Mouse (Mus musculus) embryonic facial prominence, embryonic 15.5 days (tissue): Measurements from ENCODE around the gene Col16a1. TPM values are rescaled to one million over a fixed set of nuclear protein-coding genes. Genes with fewer than 3 reads are reported as not detected.

Source experiments
- ATAC-seq: fragments of 200-750 bp; cut with Nextera tagmentation; 2 replicates; pipeline ENCODE4 v1.8.0; 2017; ENCODE audit warnings: low read depth, moderate TSS enrichment; ENCODE audit not compliant: insufficient number of reproducible peaks, low FRiP score, low TSS enrichment
- H3K27ac ChIP-seq: fragments of 300-500 bp; sonication (generic); replicated peaks from 2 replicates; pipeline ENCODE4 v1.5.1; 2015; ENCODE audit warnings: mild to moderate bottlenecking, inconsistent platforms
- H3K27me3 ChIP-seq: fragments of 300-500 bp; sonication (generic); 2 replicates; pipeline ENCODE4 v1.6.1; 2015; ENCODE audit warnings: inconsistent platforms
- H3K36me3 ChIP-seq: fragments of 300-500 bp; sonication (generic); 2 replicates; pipeline ENCODE4 v1.6.1; 2015; ENCODE audit warnings: mild to moderate bottlenecking, inconsistent platforms
- H3K4me1 ChIP-seq: fragments of 300-500 bp; sonication (generic); 2 replicates; pipeline ENCODE4 v1.6.1; 2015; ENCODE audit warnings: inconsistent platforms
- H3K4me2 ChIP-seq: fragments of 300-500 bp; sonication (generic); replicated peaks from 2 replicates; pipeline ENCODE4 v1.6.1; 2015; ENCODE audit warnings: mild to moderate bottlenecking, inconsistent platforms
- H3K4me3 ChIP-seq: fragments of 300-500 bp; sonication (generic); replicated peaks from 2 replicates; pipeline ENCODE4 v1.5.1; 2015; ENCODE audit warnings: mild to moderate bottlenecking, inconsistent platforms
- H3K9ac ChIP-seq: fragments of 300-500 bp; sonication (generic); 2 replicates; pipeline ENCODE4 v1.6.1; 2015; ENCODE audit warnings: inconsistent platforms
- H3K9me3 ChIP-seq: fragments of 300-500 bp; sonication (generic); replicated peaks from 2 replicates; pipeline ENCODE4 v1.6.1; 2016; ENCODE audit warnings: inconsistent platforms
- whole genome bisulfite sequencing: fragments of 180-500 bp; shearing (Covaris S2); methylation state at CpG from one replicate; pipeline ENCODE4 v1.1.7; 2015; 5-methylcytosine and 5-hydroxymethylcytosine counted together
- polyA plus RNA-seq: library from polyadenylated mRNA; unstranded; fragments of >200 nt; fragmentation: Nextera tagmentation; extraction: Ambion mirVana; gene quantifications from 2 replicates; pipeline ENCODE4 v1.2.1, GENCODE M21; 2015

Col16a1 gene
- polyA plus RNA-seq, 1 experiment from 2014 or later: 190 TPM

- H3K4me2 ChIP-seq: no peak overlapping the region
- 68% methylated on average over 18 of the region's 18 CpGs for WGBS
- no peak overlapping the region for H3K27ac ChIP-seq
- H3K9ac ChIP-seq: no peak overlapping the region
- H3K27me3 ChIP-seq: no peaks in the 10 kb centered on the region
- no peaks in the 10 kb centered on the region for H3K9me3 ChIP-seq
- peaks cover 7% of the 10 kb centered on the region; the same call in 1 of the 2 replicates for H3K4me1 ChIP-seq
- H3K4me3 ChIP-seq: no peak overlapping the region
- peaks cover 6% of the 10 kb centered on the region; the same call in 1 of the 2 replicates for H3K36me3 ChIP-seq
- no peak for ATAC-seq
Observed at GRCm38 (mm10) chr4:130017036-130017674, 30.5 kb upstream of the Col16a1 start.

DNA sequence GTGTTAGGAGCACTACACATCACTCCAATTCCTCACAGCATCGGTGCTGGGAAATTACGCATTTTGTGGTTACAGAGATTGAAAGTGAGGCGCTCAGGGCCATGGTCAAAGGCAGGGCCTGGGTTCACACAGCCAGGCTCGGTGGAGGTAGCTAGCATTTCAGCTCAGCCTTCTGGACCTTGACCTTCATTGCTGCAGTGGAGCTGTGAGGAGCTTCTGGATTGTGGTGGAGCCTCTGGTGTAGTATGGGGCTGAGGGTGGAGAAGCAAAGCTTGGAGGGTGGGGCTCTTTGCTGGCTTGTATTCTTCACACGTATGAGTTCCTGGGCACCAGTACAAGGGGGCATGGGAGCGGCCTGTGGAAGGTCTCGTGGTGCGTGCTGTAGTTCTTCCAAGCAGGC lies 24.7 kb upstream of the Col16a1 start:
- no peaks in the 10 kb centered on the region for H3K36me3 ChIP-seq
- no peak overlapping the region for H3K4me3 ChIP-seq
- no peaks in the 10 kb centered on the region for H3K27me3 ChIP-seq
- no peak overlapping the region for H3K9ac ChIP-seq
- ATAC-seq: no peak
- no peak overlapping the region for H3K27ac ChIP-seq
- 81% methylated on average over 8 of the region's 8 CpGs for WGBS
- no peaks in the 10 kb centered on the region for H3K9me3 ChIP-seq
- H3K4me2 ChIP-seq: no peak overlapping the region
- no peaks in the 10 kb centered on the region for H3K4me1 ChIP-seq

- WGBS: 56% methylated on average over 10 of the region's 10 CpGs
Observed at GRCm38 (mm10) chr4:130023511-130024231, 24.0 kb upstream of the Col16a1 start.

GRCm38 (mm10) chr4:130025544-130025943 lies 22.1 kb upstream of the Col16a1 start:
- Histone ChIP-seq H3K9ac (no peak overlapping the region), H3K27me3 (no peaks in the 10 kb centered on the region), H3K36me3 (no peaks in the 10 kb centered on the region), H3K9me3 (no peaks in the 10 kb centered on the region), H3K4me3 (no peak overlapping the region), H3K4me2 (no peak overlapping the region), H3K4me1 (no peaks in the 10 kb centered on the region), H3K27ac (no peak overlapping the region)
- no peak for ATAC-seq
- 43% methylated on average over 8 of the region's 8 CpGs for WGBS

More at GRCm38 (mm10) chr4:130023511-130024231, 24.0 kb upstream of the Col16a1 start:
- Histone ChIP-seq H3K27me3 (no peaks in the 10 kb centered on the region), H3K4me3 (no peak overlapping the region), H3K4me1 (no peaks in the 10 kb centered on the region), H3K4me2 (no peak overlapping the region), H3K36me3 (no peaks in the 10 kb centered on the region), H3K9ac (no peak overlapping the region), H3K27ac (no peak overlapping the region), H3K9me3 (no peaks in the 10 kb centered on the region)
- ATAC-seq: no peak

- Histone ChIP-seq H3K36me3 (no peaks in the 10 kb centered on the region), H3K4me1 (peaks cover 8% of the 10 kb centered on the region), H3K27ac (no peak overlapping the region), H3K27me3 (0 out of 2 replicates have a peak, but pooled peaks cover 11% of the 10 kb centered on the region), H3K4me3 (no peak overlapping the region), H3K9ac (no peak overlapping the region), H3K4me2 (no peak overlapping the region), H3K9me3 (no peaks in the 10 kb centered on the region)
- no peak for ATAC-seq
- 79% methylated on average over 2 of the region's 2 CpGs for WGBS
Observed at GRCm38 (mm10) chr4:130031146-130031545, 16.5 kb upstream of the Col16a1 start.

GRCm38 (mm10) chr4:130033496-130033895 lies 14.1 kb upstream of the Col16a1 start:
- Histone ChIP-seq H3K9ac (no peak overlapping the region), H3K36me3 (no peaks in the 10 kb centered on the region), H3K27me3 (0 out of 2 replicates have a peak, but pooled peaks cover 11% of the 10 kb centered on the region), H3K27ac (no peak overlapping the region), H3K9me3 (no peaks in the 10 kb centered on the region), H3K4me3 (no peak overlapping the region), H3K4me1 (peaks cover 23% of the 10 kb centered on the region), H3K4me2 (no peak overlapping the region)
- ATAC-seq: no peak
- 39% methylated on average over 7 of the region's 7 CpGs for WGBS

DNA sequence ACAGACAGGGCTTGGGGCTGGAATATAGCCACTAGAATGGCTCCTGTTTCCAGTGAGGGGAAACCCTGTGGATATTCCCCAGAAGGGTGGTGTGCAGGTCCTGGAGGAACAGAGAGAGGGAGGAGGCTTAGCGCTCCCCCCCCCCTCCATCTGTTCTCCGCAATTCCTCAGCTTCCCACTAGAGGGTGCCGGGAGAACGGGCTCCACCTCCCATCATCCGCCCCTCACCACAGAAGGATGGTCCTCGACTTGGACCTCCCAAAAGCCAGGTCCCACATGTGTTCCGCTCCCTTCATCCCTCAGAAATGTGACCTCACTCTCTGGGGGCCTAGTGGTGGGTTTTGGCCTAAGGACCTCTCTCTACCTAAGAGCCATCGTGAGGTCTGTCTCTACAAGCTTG lies 11.5 kb upstream of the Col16a1 start:
- peak overlapping the region; percentile 82 for H3K27ac ChIP-seq

GRCm38 (mm10) chr4:130036573-130037401 lies 10.9 kb upstream of the Col16a1 start:
- WGBS: 7% methylated on average over 23 of the region's 23 CpGs
- H3K4me3 ChIP-seq: 0 out of 2 replicates have a peak overlapping the region, but pooled peaks have one; percentile 7
- no peak overlapping the region for H3K9ac ChIP-seq
- peak overlapping the region; percentile 41 for H3K4me2 ChIP-seq
- H3K4me1 ChIP-seq: peaks cover 31% of the 10 kb centered on the region
- H3K27me3 ChIP-seq: 0 out of 2 replicates have a peak, but pooled peaks cover 11% of the 10 kb centered on the region
- H3K9me3 ChIP-seq: no peaks in the 10 kb centered on the region
- H3K27ac ChIP-seq: peak overlapping the region; percentile 82
- ATAC-seq: peak; percentile 76
- H3K36me3 ChIP-seq: no peaks in the 10 kb centered on the region

More for the DNA sequence above, 11.5 kb upstream of the Col16a1 start:
- H3K9me3 ChIP-seq: no peaks in the 10 kb centered on the region
- H3K4me3 ChIP-seq: no peak overlapping the region
- H3K27me3 ChIP-seq: 0 out of 2 replicates have a peak, but pooled peaks cover 11% of the 10 kb centered on the region
- no peaks in the 10 kb centered on the region for H3K36me3 ChIP-seq
- WGBS: 2% methylated on average over 7 of the region's 8 CpGs
- peak overlapping the region; percentile 41 for H3K4me2 ChIP-seq
- peaks cover 27% of the 10 kb centered on the region for H3K4me1 ChIP-seq
- peak; percentile 30; the same call in 1 of the 2 replicates for ATAC-seq
- no peak overlapping the region for H3K9ac ChIP-seq

DNA sequence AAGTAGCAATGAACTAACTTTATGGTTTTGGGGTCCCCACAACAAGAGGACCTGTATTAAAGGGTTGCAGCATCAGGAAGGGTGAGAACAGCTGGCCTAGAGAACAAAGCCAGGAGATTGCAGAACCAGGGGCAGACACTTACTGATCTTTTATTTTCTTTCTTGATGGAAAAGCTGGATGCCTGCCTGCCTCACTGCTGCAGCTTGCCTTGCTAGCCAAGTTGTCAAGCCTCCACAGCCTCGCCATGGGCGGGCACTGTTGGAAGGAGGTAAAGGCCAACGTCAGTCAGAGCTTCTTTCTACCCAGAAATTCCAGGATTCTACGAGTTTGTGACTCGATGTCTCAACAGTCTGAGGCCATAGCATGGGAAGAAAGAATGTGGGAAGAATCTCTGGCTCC lies 8.3 kb upstream of the Col16a1 start:
- H3K9ac ChIP-seq: no peak overlapping the region
- ATAC-seq: no peak
- no peak overlapping the region for H3K4me3 ChIP-seq
- H3K4me2 ChIP-seq: no peak overlapping the region
- no peaks in the 10 kb centered on the region for H3K9me3 ChIP-seq
- 51% methylated on average over 5 of the region's 5 CpGs for WGBS
- H3K4me1 ChIP-seq: peaks cover 50% of the 10 kb centered on the region
- 0 out of 2 replicates have a peak, but pooled peaks cover 6% of the 10 kb centered on the region for H3K27me3 ChIP-seq
- no peak overlapping the region for H3K27ac ChIP-seq
- H3K36me3 ChIP-seq: no peaks in the 10 kb centered on the region

DNA sequence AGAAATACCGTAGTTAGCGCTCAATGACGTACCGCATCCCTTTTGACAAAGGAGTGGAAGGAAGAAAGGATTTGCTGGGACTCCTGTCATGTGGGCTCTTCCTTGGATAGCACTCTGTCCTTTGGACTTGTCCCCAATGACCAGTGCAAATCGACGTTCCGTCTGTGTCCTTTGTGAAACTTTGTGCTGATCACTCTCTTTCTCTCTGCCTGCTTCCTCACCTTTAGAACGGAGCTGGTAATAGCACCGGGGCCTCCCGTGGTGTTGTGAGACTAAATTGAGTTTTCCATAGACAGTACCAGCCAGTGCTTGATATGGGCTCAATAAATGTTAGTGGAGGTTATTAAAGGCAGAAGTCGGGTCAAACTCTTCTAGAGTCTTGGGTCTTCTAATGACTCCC lies 6.6 kb upstream of the Col16a1 start:
- Histone ChIP-seq H3K4me3 (no peak overlapping the region), H3K36me3 (no peaks in the 10 kb centered on the region), H3K9me3 (no peaks in the 10 kb centered on the region), H3K4me2 (no peak overlapping the region), H3K4me1 (peaks cover 64% of the 10 kb centered on the region), H3K27ac (no peak overlapping the region), H3K27me3 (no peaks in the 10 kb centered on the region), H3K9ac (no peak overlapping the region)
- WGBS: 79% methylated on average over 11 of the region's 11 CpGs
- ATAC-seq: no peak

- Histone ChIP-seq H3K9me3 (no peaks in the 10 kb centered on the region), H3K27me3 (no peaks in the 10 kb centered on the region), H3K4me1 (peaks cover 79% of the 10 kb centered on the region), H3K27ac (peak overlapping the region; percentile 71), H3K36me3 (no peaks in the 10 kb centered on the region), H3K4me2 (no peak overlapping the region), H3K4me3 (no peak overlapping the region), H3K9ac (no peak overlapping the region)
- WGBS: 29% methylated on average over 9 of the region's 9 CpGs
- ATAC-seq: no peak
Observed at GRCm38 (mm10) chr4:130044211-130044610, 3.4 kb upstream of the Col16a1 start.
